Mouse (Mus musculus) lung, postnatal 14 days (tissue): ENCODE data around the gene Ntsr1.

ENCODE experiments used
- DNase-seq: peaks from one replicate; pipeline ENCODE4 v3.0.0; 2021

Gene Ntsr1

DNA sequence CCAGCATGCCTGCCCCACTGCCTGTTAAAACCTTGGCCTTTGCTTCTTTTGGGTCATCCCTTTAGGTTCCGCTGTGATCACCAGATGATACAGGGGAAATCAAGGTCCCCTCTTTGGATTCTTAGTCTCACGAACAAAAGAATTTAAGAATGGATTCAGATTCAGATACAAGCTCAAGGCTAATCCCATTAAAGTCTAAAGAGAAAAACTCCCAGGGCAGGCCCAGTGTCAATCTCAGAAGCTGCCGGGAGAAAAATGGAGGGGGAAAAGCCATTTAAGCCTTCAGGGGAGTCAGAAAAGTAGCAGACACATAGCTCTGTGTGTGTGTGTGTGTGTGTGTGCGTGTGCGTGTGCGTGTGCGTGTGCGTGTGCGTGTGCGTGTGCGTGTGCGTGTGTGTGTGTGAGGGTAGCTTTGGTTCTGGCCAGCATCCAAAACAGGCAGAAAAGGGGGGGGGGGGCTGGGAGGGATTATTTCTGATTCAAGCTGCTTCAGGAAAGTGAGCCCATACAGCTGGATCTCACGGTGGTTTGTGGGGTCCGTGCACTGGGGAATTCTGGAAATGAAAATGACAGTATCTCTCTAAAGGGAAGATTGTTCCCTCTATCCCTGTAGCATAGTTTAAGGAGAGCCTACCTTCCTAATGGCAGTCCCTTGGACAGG, 8.8 kb downstream of the Ntsr1 start:
- DNase-seq, result no peak

DNA sequence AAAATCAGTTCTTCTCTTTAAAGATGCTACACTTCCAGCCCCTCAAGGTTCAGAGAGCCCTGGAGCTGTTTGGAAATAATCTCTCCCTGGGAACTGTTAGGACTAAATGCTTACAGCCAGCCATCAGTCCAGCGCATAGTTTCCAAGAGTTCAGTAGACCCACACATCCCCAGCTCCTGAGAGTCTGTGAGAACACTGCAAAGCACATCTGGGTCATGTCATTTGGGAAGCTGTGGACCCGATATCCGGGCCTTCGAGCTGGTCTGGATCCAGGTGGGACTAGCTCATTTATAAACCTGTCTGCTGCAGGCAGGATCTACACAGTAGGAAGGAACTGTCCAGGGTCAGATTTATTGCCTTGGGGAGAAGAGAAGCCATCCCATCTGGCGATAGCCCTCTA, 11.1 kb downstream of the Ntsr1 start:
- no peak for DNase-seq

DNA sequence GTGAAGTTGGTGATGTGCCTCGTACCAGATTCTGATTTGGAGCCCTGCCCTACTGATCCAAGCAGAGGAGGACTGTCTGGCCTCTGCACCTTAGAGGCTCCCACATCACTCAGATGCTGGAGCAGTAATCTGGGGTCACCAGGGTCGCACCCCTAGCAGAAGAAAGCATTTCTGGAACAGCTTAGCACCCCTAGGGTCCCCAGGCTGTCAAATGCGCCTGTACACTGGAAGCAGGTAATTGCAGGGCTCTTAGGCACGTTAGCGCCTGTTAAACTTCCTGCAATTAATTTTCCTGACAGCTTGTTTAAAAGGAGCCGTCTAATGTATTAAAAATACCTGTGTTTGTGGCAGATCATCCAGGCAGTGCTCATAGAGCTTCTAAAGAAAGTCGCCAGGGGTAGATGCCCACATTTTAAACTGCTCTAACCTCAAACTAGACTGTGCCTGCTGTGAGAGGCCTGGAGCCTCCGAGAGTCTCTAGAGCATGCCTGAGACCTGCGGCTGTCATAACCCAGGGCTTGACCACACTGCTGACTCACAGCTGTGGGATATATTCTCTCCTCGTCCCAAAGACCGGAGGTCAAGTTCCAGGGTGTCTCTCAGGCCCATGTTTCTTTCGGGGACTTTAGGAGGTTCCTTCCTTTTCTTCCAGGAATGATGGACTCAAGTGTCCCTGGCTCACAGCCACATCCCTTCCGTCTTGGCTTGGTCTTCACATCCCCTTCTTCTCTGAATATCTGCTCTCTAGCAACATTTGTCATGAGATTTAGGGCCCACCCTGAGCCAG, 12.3 kb downstream of the Ntsr1 start:
- no peak for DNase-seq

DNA sequence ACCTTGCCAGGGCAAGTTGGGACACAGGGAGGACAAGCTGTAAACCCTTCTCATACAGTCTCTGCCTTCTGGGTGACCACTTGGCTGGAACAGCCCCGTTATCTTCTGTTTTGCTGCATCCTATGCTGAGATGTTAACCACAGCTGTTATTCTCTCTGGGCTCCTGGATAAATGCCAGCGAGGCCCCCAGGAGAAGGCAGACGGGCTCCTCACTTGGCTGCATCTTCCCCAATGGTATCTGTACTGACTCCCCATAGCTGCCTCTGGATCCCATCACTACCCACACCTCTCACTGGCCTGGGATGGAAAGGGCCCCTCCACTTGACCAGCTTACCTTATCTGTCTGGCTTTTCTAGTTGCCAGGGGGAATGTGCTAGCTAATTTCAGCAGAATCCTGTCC, 13.2 kb downstream of the Ntsr1 start:
- DNase-seq, result no peak

DNA sequence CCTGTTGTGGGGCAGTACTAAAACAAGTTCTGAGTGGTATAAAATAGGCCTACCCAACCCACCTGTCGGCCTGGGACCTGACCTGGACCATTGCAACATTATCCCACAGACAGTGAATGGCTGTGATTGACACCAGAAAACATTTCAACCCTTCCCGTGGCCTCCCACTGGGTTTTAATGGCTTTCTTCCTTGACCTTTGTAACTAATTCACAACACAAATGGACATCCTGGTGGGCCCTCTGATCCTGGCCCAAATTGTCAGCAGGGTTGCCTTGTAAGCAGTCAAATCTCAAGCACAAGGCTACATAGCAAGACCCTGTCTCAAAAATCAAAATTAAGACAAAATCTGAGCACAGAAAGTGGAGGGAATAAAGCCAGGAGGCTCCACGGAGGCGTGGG, 14.1 kb downstream of the Ntsr1 start:
- DNase-seq, result no peak

DNA sequence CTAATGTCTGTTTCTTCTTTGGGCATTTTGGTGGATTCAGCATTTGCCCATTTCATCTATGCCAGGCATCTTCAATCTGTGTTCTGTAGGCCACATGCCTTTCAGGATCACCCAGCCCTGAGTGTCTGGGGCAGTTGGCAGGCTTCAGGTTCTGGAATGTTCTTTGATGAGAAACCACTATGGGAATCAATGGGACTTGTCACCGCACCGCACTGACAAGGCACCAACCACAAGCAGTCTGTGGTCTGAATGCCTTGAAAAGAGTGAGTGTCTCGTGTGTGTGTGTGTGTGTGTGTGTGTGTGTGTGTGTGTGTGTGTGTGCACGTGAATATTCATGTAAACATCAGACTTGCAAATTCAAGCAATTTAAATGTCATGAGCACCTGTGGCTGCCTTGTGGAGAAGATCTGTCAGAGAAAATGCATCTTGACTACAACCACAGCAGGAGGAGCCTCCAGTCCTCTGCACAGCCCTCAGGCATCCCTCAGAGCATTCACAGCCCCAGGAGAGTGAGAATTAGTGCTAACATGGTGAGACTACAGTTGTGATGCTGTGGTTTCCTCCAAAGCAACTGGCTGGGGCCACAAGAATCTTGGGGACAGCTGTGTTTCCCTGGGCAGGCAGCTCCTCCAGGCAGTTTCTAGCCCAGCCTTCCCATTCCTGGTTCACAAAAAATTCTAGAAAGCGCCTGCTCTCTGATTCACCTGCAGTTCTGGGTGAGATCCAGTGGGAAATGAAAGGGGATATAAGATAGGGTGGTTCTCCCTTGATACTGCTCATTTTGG, 21.9 kb downstream of the Ntsr1 start:
- DNase-seq, result no peak

DNA sequence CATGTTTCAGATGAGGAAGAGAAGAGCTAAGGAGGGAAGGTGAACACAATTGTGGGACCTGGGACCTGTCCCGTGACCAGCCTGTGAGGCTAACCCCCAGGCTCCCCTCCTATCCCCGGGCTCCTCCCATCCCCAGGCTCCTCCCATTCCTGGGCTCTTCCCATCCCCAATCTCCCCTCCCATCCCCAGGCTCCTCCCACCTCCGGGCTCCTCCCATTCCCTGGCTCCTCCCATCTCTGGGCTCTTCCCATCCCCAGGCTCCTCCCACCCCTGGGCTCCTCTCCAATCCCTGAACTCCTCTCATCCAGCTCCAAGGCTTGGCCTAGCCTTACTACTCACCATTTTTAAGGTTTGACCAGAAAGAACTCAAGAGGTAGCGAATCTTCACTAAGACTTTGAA, 23.0 kb downstream of the Ntsr1 start:
- DNase-seq, result no peak

DNA sequence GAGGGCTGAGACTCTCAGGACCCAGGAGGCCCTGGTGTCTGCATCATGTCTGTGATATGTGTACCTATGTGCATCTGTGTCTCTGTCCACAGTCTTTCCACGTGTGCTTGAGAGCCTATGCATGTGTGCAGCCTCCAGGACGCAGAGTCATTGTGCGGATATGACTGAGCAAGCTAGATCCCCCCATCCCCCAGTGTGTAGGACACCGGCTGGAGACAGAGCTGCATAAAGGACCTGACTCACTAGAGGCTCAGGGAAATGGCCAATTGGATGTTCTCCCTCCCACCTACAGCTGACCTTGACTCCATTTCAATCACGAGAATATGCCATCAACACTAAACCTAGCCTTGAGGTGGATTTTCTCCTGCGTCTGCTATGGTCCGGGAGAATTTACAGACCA, 27.7 kb downstream of the Ntsr1 start:
- DNase-seq, result no peak

DNA sequence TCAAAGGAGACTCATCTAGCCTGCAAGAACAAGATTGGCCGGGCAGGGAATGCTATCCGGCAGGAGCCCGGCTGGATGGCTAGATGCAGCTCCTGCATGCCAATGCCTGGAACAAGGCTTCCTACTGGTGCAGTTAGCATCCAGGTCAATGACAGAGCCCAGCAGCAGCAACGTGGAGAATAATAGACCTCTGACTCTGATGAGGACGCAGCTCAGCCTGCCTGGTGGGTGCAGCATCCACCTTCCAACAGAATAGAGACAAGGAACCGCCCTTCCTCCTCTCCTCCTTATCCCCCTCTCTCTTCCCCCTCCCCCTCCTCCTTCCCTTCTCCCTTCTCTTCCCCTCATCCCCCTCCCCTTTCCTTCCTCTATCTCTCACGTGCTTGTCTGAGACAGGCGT, 28.1 kb downstream of the Ntsr1 start:
- no peak for DNase-seq

DNA sequence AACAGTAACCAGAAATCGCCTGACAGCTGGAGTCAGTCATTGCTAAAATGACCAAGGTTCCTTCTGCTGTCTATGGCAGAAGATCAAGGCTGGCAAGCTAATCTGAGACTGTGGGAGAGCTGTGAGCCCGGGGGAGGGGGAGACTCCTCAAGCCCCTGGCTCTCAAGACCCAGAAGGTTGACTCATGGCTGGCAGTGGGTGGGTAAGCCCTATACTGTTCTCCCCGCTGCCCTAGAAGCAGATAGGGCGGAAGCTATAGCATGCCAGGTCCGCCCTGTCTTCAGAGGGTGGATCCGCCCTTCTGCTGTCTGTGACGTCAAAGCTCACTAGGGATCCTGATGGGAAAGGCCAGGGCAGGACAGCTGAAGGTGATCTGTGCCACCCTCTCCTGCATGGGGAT, 30.4 kb downstream of the Ntsr1 start:
- DNase-seq, result no peak

DNA sequence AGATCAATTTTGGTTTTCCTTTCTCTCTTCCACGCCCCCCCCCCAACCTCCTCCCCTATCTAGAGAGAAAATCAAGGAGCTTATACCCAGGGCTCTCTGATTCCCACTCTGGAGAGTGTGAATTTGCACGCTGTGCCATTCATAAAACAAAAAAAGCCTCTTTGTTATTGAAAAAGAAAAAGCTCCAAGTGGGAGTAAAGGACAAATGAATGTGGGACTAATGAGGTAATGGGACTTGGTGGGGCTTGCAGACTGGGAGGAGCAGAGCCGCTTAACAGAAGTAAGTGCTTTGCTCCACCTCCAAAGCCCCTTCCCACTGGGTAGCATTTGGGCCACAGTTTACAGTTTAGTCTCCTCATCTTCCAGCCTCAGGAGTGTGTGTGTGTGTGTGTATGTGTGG, 30.8 kb downstream of the Ntsr1 start:
- no peak for DNase-seq

DNA sequence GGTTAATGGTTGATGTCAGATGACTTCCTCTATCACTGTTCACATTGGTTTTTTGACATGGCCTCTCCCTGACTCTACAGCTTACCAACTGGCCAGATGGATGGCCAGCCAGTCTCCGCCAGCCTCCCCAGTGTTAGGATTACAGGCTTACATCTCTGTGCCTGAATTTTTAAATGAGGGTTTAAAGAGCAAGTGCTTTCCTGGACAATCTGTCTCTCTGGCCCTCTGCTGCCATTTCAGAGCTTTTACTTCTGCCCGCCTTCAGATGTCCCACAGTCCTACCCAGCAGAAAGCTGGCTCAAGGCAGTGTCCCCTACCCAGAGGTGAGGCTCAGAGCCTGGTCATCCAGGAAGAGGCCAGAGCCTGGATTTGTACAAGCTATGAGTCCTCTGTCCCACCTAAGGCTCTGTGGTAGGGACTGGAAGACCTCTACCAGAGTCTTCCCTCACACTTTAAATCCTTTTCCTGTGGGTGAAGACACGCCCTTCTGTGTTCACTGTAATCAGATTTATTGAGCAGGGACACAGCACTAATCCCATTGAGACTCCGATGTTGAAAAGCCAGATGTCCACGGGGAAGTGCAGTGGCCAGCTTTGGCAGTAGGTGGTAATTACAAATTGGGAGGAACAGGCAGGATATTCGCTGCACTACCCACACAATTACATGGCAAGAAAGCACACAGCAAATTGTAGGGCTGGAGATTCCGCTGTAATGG, 32.1 kb downstream of the Ntsr1 start:
- DNase-seq, result no peak

DNA sequence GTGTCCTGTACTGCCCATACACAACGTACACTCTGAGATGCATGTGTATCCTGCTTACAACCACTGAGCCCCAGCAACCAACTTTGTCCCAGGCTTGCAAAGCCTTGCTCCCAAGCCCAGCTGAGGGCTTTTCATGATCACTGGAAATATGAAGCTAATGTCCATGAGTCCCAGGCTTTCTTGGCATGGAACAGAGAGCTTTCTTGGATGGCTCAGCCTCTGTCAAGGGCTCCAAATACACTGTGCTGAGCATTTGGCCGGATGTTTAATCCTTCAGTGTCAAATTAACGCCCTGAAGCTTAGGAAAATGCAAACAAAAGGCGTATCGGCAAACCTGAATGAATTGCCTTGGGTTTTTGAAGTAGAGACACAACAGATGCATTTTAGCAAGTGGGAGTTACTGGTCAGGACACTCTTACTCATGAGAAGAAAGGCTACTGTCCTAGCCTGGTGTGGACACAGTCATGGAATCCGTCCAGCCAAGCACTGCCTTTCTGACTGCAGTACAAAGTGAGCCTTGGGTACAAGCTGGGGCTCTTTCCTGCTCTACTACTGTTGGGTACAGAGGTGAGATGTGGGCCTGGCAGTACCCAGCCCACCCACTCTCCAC, 32.7 kb downstream of the Ntsr1 start:
- DNase-seq, result no peak

DNA sequence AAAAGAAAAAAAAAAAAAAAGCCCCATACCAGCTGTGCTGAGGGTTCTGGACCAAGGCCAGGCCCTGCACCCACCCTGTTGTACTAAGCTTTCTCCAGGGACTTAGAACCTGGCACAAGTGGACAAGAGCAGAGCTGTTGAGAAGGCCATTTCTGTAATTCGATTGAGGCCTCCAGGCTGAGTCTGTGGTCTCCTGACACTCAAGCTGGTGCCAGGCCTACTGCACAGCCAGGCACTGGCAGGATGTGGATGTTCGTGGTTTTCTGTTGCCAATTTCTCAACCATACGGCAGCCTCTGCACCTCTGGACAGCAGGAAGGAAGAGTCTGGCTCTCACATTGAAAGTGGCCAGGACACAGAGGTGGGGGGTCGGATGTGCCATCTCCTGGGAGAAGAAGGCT, 33.5 kb downstream of the Ntsr1 start:
- no peak for DNase-seq

DNA sequence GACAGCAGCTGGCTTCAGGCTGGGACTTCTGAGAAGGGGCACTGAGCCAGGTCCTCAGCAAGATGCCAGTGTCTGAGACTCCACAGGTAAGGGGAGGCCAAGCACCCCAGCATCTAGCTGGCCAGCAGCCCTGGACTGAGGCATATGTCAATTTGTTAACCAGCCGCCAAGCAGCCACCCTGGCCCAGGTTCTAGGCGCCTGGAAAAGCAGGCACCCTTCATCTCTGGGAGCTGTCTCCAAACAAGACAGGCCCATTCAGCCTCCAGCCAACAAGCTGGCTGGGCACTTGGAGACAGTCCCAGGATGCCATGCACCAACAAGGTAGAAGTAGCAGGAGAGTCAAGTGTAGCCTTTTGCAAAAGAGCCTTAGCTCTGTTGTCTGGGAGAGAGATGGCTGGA, 43.9 kb downstream of the Ntsr1 start:
- no peak for DNase-seq

DNA sequence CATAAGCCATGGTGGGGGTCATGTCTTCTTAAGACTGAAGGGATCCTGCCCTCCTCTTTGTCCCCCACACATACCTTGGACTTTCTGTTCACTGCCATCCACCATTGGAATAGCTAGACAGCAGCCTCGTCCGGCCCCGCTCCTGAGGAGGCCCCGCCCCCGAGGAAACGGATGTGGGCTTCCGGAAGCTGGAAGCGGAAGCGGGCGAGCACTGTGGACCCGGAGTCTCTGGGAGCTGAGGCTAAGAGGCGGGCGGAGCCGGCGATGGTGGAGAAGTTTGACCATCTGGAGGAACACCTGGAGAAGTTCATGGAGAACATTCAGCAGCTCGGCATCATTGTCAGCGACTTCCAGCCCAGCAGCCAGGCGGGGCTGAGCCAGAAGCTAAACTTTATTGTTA, 45.3 kb downstream of the Ntsr1 start:
- no peak for DNase-seq

DNA sequence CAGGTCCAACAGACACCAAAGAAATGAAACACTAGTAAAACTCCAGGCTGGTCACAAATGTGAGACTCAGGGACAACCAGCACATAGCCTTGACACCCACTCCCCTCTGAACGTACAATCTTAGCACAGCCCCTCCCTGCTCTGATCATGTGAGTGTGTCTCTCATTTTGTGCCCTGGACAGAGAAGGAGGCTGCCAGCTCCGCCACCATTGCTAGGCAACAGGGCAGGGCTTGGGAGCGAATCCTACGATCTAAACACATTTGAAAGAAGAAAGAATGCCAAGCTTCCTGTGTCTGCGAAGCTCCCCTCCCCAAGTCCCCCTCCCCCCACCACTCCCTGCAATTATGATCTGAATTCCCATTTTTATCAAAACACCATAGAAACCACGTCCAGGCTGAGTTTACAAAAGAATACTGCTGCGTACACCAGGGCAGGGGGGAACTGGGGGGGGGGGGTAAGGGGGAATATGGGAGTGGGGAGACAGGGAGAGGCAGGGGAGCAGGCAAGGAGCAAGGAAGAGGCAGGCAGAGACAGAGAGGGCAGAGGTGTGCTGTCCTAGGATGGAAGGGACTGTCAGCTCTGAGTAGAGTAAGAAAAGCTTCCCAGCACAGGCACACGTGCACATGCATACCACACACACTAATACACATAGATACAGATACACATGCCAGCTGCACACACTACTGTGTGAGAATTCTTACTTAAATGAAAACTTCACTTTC, 47.8 kb downstream of the Ntsr1 start:
- DNase-seq, result no peak

DNA sequence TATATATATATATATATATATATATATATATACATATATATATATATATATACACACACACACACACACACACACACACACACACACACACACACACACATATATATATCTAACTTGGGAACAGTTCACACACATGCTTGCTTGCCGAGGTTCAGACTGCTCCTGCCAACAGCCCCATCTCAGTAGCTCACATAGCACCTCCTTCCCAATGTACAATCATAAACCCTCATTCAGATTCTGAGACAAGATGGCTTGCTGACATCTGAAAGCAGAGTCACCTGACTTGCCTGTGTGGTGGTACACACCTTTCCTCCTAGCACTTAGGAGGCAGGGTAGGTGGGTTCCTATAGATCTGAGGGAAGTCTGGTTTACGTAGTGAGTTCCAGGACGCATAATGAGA, 52.6 kb downstream of the Ntsr1 start:
- DNase-seq, result no peak

DNA sequence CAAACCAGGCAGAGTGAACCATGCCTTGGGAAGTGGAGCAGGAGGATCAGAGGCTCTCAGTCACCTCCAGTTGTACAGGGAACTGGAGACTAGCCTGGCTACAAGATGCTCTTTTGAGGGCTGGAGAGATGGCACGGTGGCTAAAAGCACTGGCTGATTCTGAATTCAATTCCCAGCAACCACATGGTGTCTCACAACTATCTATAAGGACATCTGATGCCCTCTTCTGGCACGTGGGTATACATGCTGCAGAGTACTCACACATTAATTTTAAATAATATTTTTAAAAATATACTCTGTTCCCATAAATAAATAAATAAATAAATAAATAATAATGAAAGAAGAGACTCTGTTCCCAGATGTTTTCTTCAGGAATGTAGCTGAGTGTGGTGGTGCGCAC, 55.4 kb downstream of the Ntsr1 start:
- DNase-seq, result no peak

DNA sequence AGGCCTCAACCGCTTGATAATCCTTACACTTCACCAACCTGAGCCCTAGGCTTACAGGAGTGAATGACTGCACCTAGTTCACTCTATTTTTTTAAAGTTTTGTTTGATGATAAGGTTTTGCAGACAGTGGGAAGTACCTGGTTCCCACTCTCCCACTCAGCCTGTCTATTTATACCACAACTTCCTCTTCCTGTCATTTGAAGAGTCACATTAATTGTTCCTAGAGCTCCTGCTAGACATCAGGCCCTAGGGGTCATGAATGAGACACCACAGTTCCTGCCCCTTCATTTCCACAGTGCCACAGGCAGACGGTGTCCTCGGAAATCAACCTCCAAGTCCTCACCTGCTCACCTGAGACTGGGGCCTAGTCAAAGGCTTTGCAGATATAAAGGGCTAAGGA, 56.7 kb downstream of the Ntsr1 start:
- no peak for DNase-seq

DNA sequence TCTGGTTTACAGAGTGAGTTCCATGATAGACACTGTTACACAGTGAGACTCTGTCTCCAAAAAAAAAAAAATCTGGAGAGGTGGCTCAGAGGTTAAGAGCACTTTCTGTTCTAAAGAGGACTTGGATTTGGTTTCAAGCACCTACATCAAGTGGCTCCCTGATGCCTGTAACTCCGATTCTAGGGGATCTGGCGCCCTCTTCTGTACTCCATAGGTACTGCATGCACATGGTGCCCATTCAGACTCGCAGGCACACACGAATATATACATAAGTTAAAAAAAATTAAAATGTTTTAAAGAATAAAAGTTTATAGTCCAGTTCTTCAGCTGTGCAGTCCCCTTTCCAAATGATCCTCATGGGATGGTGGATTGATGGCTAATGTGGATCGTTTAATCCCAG, 60.5 kb downstream of the Ntsr1 start:
- DNase-seq, result no peak

DNA sequence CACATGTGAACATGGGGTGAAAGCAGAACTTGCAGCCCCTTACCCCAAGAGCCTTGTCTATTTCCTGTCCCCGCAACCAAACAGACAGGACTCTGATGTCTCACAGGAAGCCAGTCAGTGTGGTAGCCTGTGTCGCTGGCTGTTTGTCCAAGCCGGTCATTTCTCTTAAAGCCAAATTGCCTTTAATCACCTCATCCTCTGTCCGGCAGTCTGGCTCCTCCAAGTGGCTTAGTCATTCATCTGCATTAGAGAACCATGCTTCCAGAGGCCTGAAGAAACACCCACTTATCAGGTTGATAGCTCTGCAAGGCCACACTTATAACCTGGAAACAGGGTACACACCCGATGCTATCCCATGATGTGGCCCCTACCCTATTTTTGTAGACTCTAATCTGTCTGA, 62.4 kb downstream of the Ntsr1 start:
- DNase-seq, result no peak
